ENCODE assay signal across 11 mouse cellular contexts in the genomic region with DNA sequence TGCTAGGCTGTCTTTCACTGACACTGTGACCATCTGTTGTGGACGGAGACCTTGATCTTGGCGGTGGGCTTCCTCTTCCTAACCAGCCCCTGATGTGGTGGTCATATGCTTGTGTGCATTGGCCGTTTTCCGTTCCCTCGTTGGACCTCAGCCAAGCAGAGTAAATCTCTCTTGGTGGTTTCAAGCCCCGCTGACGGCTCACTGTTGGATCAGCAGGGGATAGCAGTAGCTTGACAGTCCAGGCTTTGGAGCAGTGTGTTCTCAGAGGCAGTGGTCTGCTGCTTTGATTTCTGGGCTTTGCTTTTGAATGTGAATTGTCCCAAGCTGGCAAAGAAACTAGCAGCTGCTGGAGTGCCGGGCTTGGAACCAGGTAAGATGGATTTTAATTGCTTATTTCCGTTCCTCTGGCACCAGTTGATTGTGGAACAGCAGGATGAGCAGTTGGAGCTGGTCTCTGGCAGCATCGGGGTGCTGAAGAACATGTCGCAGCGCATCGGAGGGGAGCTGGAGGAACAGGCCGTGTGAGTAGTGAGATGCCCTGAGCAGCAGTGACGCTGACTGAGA. TPM values are rescaled to one million over a fixed set of nuclear protein-coding genes. Genes with fewer than 3 reads are reported as not detected.
DNase-seq lines count a peak whose midpoint lies in the region; ATAC-seq lines count a peak whose summit lies in the region.
"Had no signal": no experiment of that assay in that cellular context is flagged by ENCODE, and none has a peak within 500 bp of the region (broad histone marks: within the 10 kb centered on the region; RNA-seq: fewer than 3 reads in every experiment).

No protein-coding gene starts in this region.

- 82% methylated on average over 15 of the region's 15 CpGs for WGBS in midbrain, embryonic 11.5 days
- WGBS in midbrain, embryonic 10.5 days: 88% methylated on average over 15 of the region's 15 CpGs
- WGBS in midbrain, embryonic 15.5 days: 62% methylated on average over 15 of the region's 15 CpGs

- H3K36me3 ChIP-seq in midbrain, embryonic 11.5 days (ENCODE audit: control insufficient read depth, insufficient read depth, low read length): peaks cover 6% of the 10 kb centered on the region; the same call in 1 of the 2 replicates
- H3K36me3 ChIP-seq in midbrain, embryonic 10.5 days: peaks cover 94% of the 10 kb centered on the region
- peaks cover 18% of the 10 kb centered on the region for H3K36me3 ChIP-seq in midbrain, embryonic 15.5 days (replicated peaks)

- H3K9ac ChIP-seq in midbrain, embryonic 11.5 days (ENCODE audit: low read length): no peak overlapping the region
- H3K9ac ChIP-seq in midbrain, embryonic 15.5 days: no peak overlapping the region
- H3K9ac ChIP-seq: heart, embryonic 13.5 days had no signal

- H3K4me2 ChIP-seq in midbrain, embryonic 11.5 days: no peak overlapping the region
- no peak overlapping the region for H3K4me2 ChIP-seq in midbrain, embryonic 15.5 days
- H3K4me2 ChIP-seq: heart, embryonic 13.5 days had no signal

- no peaks in the 10 kb centered on the region for H3K4me1 ChIP-seq in midbrain, embryonic 11.5 days (ENCODE audit: control insufficient read depth, insufficient read depth, low read length)
- no peaks in the 10 kb centered on the region for H3K4me1 ChIP-seq in midbrain, embryonic 10.5 days
- H3K4me1 ChIP-seq in midbrain, embryonic 15.5 days: peaks cover 3% of the 10 kb centered on the region; the same call in 1 of the 2 replicates

- no peaks in the 10 kb centered on the region for H3K27me3 ChIP-seq in midbrain, embryonic 11.5 days (ENCODE audit: control insufficient read depth, insufficient read depth, low read length)
- no peaks in the 10 kb centered on the region for H3K27me3 ChIP-seq in midbrain, embryonic 10.5 days (ENCODE audit: low read depth, poor library complexity, severe bottlenecking)
- no peaks in the 10 kb centered on the region for H3K27me3 ChIP-seq in midbrain, embryonic 15.5 days (replicated peaks)
- H3K27me3 ChIP-seq: heart, embryonic 13.5 days; megakaryocyte, embryonic 14.5 days had no signal

- H3K9me3 ChIP-seq in midbrain, embryonic 11.5 days (ENCODE audit: control insufficient read depth, low read length): no peaks in the 10 kb centered on the region
- no peaks in the 10 kb centered on the region for H3K9me3 ChIP-seq in midbrain, embryonic 10.5 days (replicated peaks)
- no peaks in the 10 kb centered on the region for H3K9me3 ChIP-seq in midbrain, embryonic 15.5 days
- H3K9me3 ChIP-seq: heart, embryonic 13.5 days had no signal

- peak; percentile 88 for DNase-seq in heart, adult 11 months
- DNase-seq in heart, adult 8-10 months (ENCODE audit: low spot score): no peak
- peak; percentile 83 for DNase-seq in midbrain, embryonic 11.5 days (ENCODE audit: low spot score, missing footprints)
- DNase-seq in midbrain, embryonic 10.5 days (ENCODE audit: low spot score): no peak
- DNase-seq in cerebellum, postnatal 25 days: peak; percentile 55 to 60
- no peak for DNase-seq in ovary, adult 18-20 months (ENCODE audit: low spot score)
- DNase-seq: kidney, adult 9 months had no signal

- ATAC-seq in midbrain, embryonic 11.5 days (ENCODE audit: low FRiP score): no peak
- ATAC-seq in midbrain, embryonic 15.5 days (replicated peaks): 0 out of 2 replicates have a peak, but pooled peaks have one; percentile 17
- ATAC-seq in CD4-positive, CD25-positive, alpha-beta regulatory T cell, adult 4 months: no peak

- no peak overlapping the region for H3K27ac ChIP-seq in midbrain, embryonic 11.5 days (ENCODE audit: low read depth, low read length)
- no peak overlapping the region for H3K27ac ChIP-seq in midbrain, embryonic 10.5 days (replicated peaks)
- peak overlapping the region; percentile 25 for H3K27ac ChIP-seq in midbrain, embryonic 15.5 days
- H3K27ac ChIP-seq: heart, embryonic 13.5 days had no signal

- no peak overlapping the region for H3K4me3 ChIP-seq in midbrain, embryonic 11.5 days (ENCODE audit: low read depth, low read length)
- H3K4me3 ChIP-seq in midbrain, embryonic 10.5 days: no peak overlapping the region
- H3K4me3 ChIP-seq in midbrain, embryonic 15.5 days: no peak overlapping the region
- H3K4me3 ChIP-seq: heart, embryonic 13.5 days; megakaryocyte, embryonic 14.5 days had no signal

RNA-seq across cellular contexts. Expression of a gene that starts 34.4 kb away (rescaled TPM):
- 10 to 100 TPM; 20.0 to 24.4 (median 23.4) TPM for total RNA-seq in heart, adult 8-10 months (2022)
- 97.1 and 100 TPM in 2 replicates for polyA plus RNA-seq in midbrain, embryonic 11.5 days (2014; fragmentation: Nextera tagmentation; extraction: Ambion mirVana)
- 78.2 and 92.5 TPM in 2 replicates for polyA plus RNA-seq in midbrain, embryonic 10.5 days (2016; fragmentation: Nextera tagmentation; extraction: Ambion mirVana)
- 114 and 118 TPM in 2 replicates for polyA plus RNA-seq in midbrain, embryonic 15.5 days (2015; fragmentation: Nextera tagmentation; extraction: Ambion mirVana)
- 10 to 100 TPM; 50.0 to 58.4 TPM for polyA plus RNA-seq in CD4-positive, CD25-positive, alpha-beta regulatory T cell, adult 4 months (2017; shearing (Covaris generic))

RNA-seq across cellular contexts. Expression of a gene that starts 46.3 kb away (rescaled TPM):
- 10 to 100 TPM in 2 of 4 experiments, 1 to 10 TPM in 2; 6.9 to 11.2 (median 8.7) TPM for total RNA-seq in heart, adult 8-10 months (2022)
- 0.41 and 0.49 TPM in 2 replicates for polyA plus RNA-seq in midbrain, embryonic 11.5 days (2014; fragmentation: Nextera tagmentation; extraction: Ambion mirVana)
- polyA plus RNA-seq in midbrain, embryonic 10.5 days (2016; fragmentation: Nextera tagmentation; extraction: Ambion mirVana): 0.37 and 0.48 TPM in 2 replicates
- polyA plus RNA-seq in midbrain, embryonic 15.5 days (2015; fragmentation: Nextera tagmentation; extraction: Ambion mirVana): 0.71 and 1.2 TPM in 2 replicates
- 10 to 100 TPM; 17.9 to 26.0 TPM for polyA plus RNA-seq in CD4-positive, CD25-positive, alpha-beta regulatory T cell, adult 4 months (2017; shearing (Covaris generic))

RNA-seq across cellular contexts. Expression of a gene that starts 51.4 kb away (rescaled TPM):
- total RNA-seq in heart, adult 8-10 months (2022): 10 to 100 TPM; 33.0 to 42.1 (median 39.3) TPM
- 2.7 and 3.1 TPM in 2 replicates for polyA plus RNA-seq in midbrain, embryonic 11.5 days (2014; fragmentation: Nextera tagmentation; extraction: Ambion mirVana)
- polyA plus RNA-seq in midbrain, embryonic 10.5 days (2016; fragmentation: Nextera tagmentation; extraction: Ambion mirVana): 5.2 and 7.4 TPM in 2 replicates
- 4.0 and 4.3 TPM in 2 replicates for polyA plus RNA-seq in midbrain, embryonic 15.5 days (2015; fragmentation: Nextera tagmentation; extraction: Ambion mirVana)
- polyA plus RNA-seq in CD4-positive, CD25-positive, alpha-beta regulatory T cell, adult 4 months (2017; shearing (Covaris generic)): under 1 TPM; 0.29 to 0.32 TPM

Comparison
In these comparisons a context has a peak if more than half of its experiments do, and no peak if none do; other contexts are left out.
1. DNase-seq: peak in heart, adult 11 months (single experiment), midbrain, embryonic 11.5 days (single experiment) and cerebellum, postnatal 25 days (2 of 2); none in heart, adult 8-10 months (single experiment), midbrain, embryonic 10.5 days (single experiment) and ovary, adult 18-20 months (single experiment).